Mouse (Mus musculus): ENCODE data around the gene Ramp3.

Ramp3 gene

DNA sequence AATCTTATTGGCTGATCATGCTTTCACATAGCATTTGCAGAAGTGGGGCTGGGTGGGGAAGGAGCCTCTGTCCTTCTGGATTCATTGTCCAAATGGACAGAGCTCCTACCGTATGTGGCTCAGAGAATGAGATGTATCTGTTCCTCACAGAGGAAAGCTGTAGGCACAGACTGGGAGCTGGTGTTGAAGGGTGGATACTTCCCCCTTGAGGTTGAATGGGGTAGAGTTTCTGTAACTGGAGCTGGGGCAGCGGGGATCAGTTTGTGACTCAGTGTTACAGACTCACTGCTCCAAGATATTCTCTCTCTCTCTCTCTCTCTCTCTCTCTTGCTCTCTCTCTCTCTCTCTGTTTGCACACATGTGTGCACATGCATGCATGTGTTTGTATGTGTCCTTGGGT, 11.7 kb downstream of the Ramp3 start:
- in situ Hi-C loops (cut with MseI, MboI) = no loop called here

GRCm38 (mm10) chr11:6670826-6671225, 12.5 kb downstream of the Ramp3 start:
- in situ Hi-C loops (cut with MseI, MboI) = no loop called here

DNA sequence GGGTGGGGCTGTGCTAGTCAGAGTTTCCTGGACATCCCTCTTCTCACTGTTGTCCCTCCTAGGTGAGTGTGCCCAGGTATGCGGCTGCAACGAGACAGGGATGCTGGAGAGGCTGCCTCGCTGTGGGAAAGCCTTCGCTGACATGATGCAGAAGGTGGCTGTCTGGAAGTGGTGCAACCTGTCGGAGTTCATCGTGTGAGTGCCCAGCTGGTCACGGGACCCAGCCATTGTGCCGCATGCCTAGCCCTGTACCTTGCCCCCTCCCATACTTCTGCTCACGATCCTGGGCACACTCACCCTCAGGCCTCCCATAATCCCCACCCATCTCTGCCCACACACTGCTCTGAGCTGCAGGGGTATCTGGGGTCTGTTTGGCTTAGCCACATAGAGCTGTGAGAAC, 16.4 kb downstream of the Ramp3 start:
- in situ Hi-C loops (cut with MseI, MboI) = no loop called here

GRCm38 (mm10) chr11:6675402-6675801, 17.1 kb downstream of the Ramp3 start:
- in situ Hi-C loops (cut with MseI, MboI) = no loop called here

DNA sequence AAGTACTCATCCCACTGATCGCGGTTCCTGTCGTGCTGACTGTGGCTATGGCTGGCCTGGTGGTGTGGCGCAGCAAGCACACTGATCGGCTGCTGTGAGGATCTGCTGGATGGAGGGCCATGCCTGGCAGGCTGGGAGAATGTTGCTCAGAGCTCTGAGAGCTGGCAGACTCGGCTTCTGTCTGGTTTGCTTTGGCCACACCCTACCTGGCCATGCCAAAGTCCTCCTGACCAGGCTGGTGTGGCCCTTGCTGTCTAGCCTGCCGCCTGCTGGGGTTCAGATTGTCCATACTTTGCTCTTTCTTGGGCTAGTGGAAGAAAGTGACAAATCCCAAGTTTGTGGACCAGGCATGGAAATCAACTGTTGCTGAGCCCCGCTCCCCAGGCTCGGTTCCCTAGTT, 18.3 kb downstream of the Ramp3 start:
- in situ Hi-C loops (cut with MseI, MboI) = no loop called here

DNA sequence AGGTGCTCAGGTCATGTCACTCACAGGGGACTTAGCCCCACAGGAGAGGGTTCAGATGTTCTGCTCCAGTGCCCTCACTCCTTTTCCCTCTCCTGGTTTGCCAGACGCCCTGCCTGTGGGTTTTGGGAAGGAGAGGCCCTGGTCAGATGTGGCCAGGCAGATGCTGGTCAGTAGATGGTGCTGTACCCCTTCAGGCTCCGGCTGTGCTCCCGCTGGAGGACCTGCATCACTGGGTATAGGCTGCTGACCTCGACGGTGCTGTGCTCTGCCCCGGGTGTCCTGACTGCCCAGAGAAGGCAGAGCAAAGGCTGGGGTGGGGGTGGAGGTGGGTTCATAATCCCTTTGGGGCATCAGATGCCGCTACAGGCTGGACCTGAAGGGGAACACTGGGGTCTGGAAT, 19.2 kb downstream of the Ramp3 start:
- in situ Hi-C loops (cut with MseI, MboI) = no loop called here

DNA sequence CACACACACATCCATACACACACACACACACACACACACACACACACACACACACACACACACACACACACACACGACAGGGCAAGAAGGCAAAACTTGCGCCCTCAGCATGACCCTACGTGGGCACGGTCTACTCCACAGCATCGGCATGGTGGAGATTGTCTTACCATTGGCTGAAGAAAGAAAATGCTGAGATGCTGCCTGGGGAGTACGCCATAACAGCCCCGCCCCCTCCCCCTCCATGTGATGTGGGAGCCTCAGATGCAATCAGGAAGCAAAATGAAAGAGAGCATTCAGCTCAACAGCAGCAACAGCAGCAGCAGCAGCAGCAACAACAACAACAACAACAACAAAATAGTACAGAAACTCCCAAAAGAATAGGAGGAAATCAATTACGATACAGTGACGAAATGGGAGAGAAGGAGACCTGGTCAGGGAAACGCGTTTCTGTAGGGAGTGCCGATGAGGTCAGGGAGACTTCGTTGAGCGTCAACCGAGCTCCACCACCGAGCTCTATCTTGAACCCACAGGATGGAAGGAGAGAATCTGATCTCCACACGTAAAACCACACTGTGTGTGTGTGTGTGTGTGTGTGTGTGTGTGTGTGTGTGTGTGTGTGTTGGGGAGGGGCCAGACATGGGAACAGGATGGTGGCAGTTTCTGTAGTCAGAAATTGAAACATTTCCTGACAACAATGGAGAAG, 21.5 kb downstream of the Ramp3 start:
- in situ Hi-C loops (cut with MseI, MboI) = no loop called here

- in situ Hi-C loops (cut with MseI, MboI) = no loop called here
These were observed 22.1 kb downstream of the Ramp3 start for GRCm38 (mm10) chr11:6680397-6680818.

DNA sequence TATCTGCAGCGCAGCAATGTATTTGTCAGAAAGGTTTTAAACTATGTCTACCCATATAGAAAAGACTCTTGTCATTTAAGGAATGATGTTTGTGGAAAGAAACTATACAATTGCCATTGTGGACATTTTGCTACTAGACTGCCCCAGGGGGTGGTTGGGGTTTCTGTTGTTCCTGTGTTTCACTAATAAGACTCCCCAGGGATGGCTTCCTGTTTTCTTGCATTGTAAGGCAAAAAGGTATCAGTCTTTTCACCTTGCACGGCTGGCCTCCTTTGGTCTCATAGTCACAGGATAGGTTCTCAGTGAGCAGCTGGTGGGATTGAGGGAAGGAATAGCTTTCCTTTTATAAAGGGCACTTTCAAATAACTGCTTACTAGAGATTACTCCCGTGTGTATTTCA, 26.4 kb downstream of the Ramp3 start:
- in situ Hi-C loops (cut with MseI, MboI) = no loop called here

DNA sequence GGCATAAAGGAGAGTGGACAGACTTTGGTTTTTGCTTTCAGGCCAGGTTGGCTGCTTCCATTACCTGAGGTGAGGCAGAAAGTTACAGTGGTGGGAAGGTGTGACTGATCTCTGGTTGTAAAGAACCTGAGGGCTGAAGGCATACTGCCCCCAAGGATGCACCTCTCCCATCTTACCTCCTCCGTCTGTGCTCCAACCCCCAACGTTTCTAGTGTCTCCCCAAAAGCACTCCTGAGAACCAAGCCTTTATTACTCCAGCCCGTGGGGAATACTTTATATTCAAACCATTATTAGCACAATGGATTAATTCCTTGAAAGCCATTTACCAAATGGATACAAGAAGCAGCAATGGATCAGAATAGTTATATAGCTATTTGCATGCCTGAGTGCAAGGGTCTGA, 30.6 kb downstream of the Ramp3 start:
- in situ Hi-C loops (cut with MseI, MboI) = no loop called here

- in situ Hi-C loops (cut with MseI, MboI) = no loop called here
These were observed 34.0 kb downstream of the Ramp3 start for GRCm38 (mm10) chr11:6692341-6692740.

DNA sequence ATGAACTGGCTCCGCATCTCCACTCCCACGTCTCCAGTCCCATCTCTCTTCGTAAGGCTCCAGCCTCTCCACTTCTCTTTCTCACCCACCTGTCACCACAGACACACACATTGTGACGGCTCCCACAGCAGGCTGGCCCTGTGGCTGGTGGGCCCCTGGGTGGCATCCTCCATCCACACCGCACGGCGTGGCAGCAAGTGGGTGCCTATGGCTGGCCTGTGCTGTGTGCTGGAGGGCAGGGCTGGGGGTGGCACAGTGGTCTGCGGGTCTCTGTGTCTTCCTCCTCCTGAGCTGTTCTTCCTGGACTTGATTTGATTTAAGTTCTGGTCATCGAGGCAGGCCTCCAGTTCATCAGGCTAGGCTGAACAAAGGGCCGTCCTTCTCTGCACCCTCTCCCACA, 35.8 kb downstream of the Ramp3 start:
- in situ Hi-C loops (cut with MseI, MboI) = no loop called here

- in situ Hi-C loops (cut with MseI, MboI) = no loop called here
These were observed 36.9 kb downstream of the Ramp3 start for GRCm38 (mm10) chr11:6695176-6695575.

DNA sequence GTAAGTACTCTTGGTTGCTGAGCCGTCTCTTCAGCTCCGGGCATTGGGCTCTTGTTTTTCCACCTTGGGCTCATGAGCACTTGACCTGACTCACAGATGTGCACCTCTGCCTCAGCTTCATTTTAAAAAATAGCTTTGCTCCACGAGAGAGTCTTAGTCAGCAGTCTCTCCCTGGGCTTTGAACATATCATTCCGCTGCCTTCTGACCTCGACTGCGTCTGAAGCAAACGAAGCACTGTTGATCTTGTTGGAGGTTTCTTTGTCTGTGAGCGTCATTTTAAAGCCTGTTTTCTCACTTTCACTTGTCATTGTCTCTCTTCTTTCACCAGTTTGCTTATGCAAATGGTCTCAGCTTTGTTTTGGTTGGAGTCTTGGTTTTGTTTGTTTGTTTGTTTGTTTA, 38.2 kb downstream of the Ramp3 start:
- in situ Hi-C loops (cut with MseI, MboI) = no loop called here

DNA sequence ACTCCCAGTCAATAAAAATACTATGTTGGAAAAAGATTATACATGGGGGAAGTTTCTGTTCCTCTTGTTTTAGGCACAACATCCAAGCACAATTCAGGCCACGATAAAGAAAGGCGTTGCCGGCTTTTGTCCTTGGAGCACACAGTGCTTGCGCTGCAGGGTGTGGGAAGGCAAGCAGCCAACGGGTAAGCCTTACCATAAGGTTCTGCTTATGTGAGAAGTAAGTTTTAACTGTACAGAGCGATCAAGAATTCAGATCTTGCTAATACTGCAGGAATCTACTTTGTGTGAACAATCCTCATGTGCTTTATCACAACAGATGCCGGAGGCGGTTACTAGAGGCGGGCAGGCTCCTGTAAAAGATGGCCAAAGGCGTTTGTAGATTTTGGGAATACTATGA, 39.4 kb downstream of the Ramp3 start:
- in situ Hi-C loops (cut with MseI, MboI) = no loop called here

GRCm38 (mm10) chr11:6698281-6698680, 40.0 kb downstream of the Ramp3 start:
- in situ Hi-C loops (cut with MseI, MboI) = no loop called here

DNA sequence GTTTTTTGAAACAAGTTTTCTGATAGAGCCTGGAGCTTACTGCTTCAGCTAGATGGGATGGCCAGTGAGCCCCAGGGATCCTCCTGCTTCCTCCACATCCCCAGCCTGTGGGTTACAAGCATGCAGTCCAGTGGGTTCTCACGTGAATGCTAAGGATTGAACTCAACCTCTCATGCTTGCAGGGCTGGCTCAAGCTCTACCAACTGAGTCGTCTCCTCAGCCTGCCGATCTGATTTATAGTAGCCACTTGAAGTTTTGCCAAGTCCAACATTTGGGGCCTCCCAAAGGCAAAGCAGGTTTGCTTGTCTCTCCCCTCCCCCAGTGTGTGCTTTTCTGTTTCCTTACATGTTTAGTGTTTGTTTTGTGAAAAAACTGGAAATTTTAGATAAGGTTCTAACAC, 43.9 kb downstream of the Ramp3 start:
- in situ Hi-C loops (cut with MseI, MboI) = no loop called here

DNA sequence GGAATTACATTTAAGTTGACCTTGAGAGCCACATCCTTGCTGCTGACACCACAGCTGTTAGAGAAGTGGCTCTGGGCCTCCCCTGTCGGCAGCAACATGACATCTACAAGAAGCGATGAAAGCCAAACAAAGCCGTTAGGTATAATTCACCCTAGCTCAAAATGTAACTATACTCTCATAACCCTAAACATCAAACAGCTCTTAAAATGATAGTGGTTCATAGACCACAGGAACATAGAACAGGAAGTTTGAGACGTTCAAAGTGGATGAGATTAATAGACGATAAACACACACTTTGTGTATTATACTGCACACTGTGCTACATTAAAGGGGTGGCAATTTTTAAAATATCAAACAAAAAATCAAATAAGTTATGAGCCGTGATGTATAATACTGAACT, 46.5 kb downstream of the Ramp3 start:
- in situ Hi-C loops (cut with MseI, MboI) = no loop called here

GRCm38 (mm10) chr11:6705516-6705915, 47.2 kb downstream of the Ramp3 start:
- in situ Hi-C loops (cut with MseI, MboI) = no loop called here

- in situ Hi-C loops (cut with MseI, MboI) = no loop called here
These were observed 48.5 kb downstream of the Ramp3 start for GRCm38 (mm10) chr11:6706796-6707195.

GRCm38 (mm10) chr11:6708437-6708836, 50.1 kb downstream of the Ramp3 start:
- in situ Hi-C loops (cut with MseI, MboI) = no loop called here

DNA sequence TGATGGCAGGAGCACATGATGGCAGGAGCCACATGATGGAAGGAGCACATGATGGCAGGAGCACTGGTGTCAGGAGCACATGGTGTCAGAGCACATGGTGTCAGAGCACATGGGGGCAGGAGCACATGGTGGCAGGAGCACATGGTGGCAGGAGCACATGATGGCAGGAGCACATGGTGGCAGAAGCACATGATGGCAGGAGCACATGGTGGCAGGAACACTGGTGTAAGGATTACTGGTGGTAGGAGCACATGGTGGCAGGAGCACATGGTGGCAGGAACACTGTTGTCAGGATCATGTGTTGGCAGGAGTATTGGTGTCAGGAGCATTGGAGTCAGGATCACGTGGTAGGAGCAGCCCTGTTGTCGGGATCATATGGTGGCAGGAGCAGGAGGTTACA, 52.1 kb downstream of the Ramp3 start:
- in situ Hi-C loops (cut with MseI, MboI) = no loop called here

DNA sequence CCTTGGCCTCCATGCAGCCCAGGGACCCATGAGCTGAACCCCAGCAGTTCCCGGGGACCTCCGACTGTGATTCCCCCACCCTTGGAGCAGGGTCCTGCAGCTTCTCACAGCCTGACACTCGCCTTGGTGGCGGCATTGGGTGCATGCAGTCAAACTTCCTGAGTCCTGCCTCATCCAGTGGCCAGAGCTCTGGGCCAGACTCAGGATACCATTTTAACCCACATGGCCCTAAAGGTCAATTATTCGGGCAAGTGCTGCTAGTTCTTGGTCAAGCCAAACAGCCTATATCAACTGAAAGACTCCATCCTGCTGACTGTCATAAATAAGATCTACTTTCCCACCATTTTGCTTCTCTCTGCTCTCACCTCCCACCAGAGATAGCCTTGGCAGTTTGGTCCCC, 62.4 kb downstream of the Ramp3 start:
- in situ Hi-C loops (cut with MseI, MboI) = no loop called here

GRCm38 (mm10) chr11:6726921-6727320, 68.6 kb downstream of the Ramp3 start:
- in situ Hi-C loops (cut with MseI, MboI) = no loop called here

Measured in mouse trophoblast stem cell (cell line).